Mouse (Mus musculus) lung, embryonic 14.5 days (tissue): ENCODE results near the gene Cbarp. TPM values are rescaled to one million over a fixed set of nuclear protein-coding genes. Genes with fewer than 3 reads are reported as not detected.
"Not testable (repeated sequence)": the region's sequence is repeated elsewhere in the genome, so short reads cannot be mapped to it uniquely, and the experiment has no call there.

Experiments used
- ATAC-seq: fragments of 200-750 bp; cut with Nextera tagmentation; 2 replicates; pipeline ENCODE4 v1.8.0; 2017; ENCODE audit warnings: mild to moderate bottlenecking, moderate TSS enrichment, moderate library complexity; ENCODE audit not compliant: insufficient read depth
- DNase-seq: peaks from one replicate; pipeline ENCODE4 v3.0.0-alpha.2; 2015
- H3K27ac ChIP-seq: fragments of 300-500 bp; sonication (generic); 2 replicates; pipeline ENCODE4 v1.5.1; 2014; ENCODE audit warnings: low read depth, mild to moderate bottlenecking, moderate library complexity
- H3K27me3 ChIP-seq: fragments of 300-500 bp; sonication (generic); 2 replicates; pipeline ENCODE4 v1.6.1; 2014; ENCODE audit warnings: low read length, control low read depth; ENCODE audit not compliant: insufficient read depth
- H3K36me3 ChIP-seq: fragments of 300-500 bp; sonication (generic); 2 replicates; pipeline ENCODE4 v1.6.1; 2014; ENCODE audit warnings: control low read depth; ENCODE audit not compliant: insufficient read depth
- H3K4me1 ChIP-seq: fragments of 300-500 bp; sonication (generic); 2 replicates; pipeline ENCODE4 v1.6.1; 2014; ENCODE audit warnings: antibody characterized with exemption, control low read depth; ENCODE audit not compliant: insufficient read depth
- H3K4me2 ChIP-seq: fragments of 300-500 bp; sonication (generic); 2 replicates; pipeline ENCODE4 v1.6.1; 2014; ENCODE audit warnings: mild to moderate bottlenecking
- H3K4me3 ChIP-seq: fragments of 300-500 bp; sonication (generic); 2 replicates; pipeline ENCODE4 v1.5.1; 2014; ENCODE audit warnings: low read depth, low read length
- H3K9ac ChIP-seq: fragments of 300-500 bp; sonication (generic); 2 replicates; pipeline ENCODE4 v1.6.1; 2014
- H3K9me3 ChIP-seq: fragments of 300-500 bp; sonication (generic); 2 replicates; pipeline ENCODE4 v1.6.1; 2016; ENCODE audit warnings: low read depth, low read length, control low read depth
- CTCF ChIP-seq: IDR thresholded peaks from 2 replicates; pipeline ENCODE4 v1.5.1; 2016; ENCODE audit warnings: antibody characterized with exemption, low read depth
- WGBS: fragments of 180-500 bp; shearing (Covaris S2); extraction: QIAGEN DNeasy Blood & Tissue Kit; methylation state at CpG from one replicate; pipeline ENCODE4 v1.1.7; 2014; 5-methylcytosine and 5-hydroxymethylcytosine counted together
- polyA plus RNA-seq: library from polyadenylated mRNA; unstranded; fragments of >200 nt; fragmentation: Nextera tagmentation; extraction: Ambion mirVana; gene quantifications from 2 replicates; pipeline ENCODE4 v1.2.1, GENCODE M21; 2014

Cbarp gene
- polyA plus RNA-seq, 1 experiment from 2014 or later = 5.5 TPM

GRCm38 (mm10) chr10:80170052-80170451, 29.4 kb upstream of the Cbarp start:
- H3K36me3 ChIP-seq = peaks cover 35% of the 10 kb centered on the region
- no peak for ATAC-seq
- H3K4me3 ChIP-seq = no peak overlapping the region
- 94% methylated on average over 16 of the region's 16 CpGs for WGBS
- H3K4me2 ChIP-seq = no peak overlapping the region
- no peaks in the 10 kb centered on the region for H3K27me3 ChIP-seq
- H3K27ac ChIP-seq = no peak overlapping the region
- H3K9ac ChIP-seq = no peak overlapping the region
- no peak for TF ChIP-seq CTCF
- H3K4me1 ChIP-seq = peaks cover 19% of the 10 kb centered on the region
- no peaks in the 10 kb centered on the region for H3K9me3 ChIP-seq
- DNase-seq = no peak

GRCm38 (mm10) chr10:80169651-80170050, 29.0 kb upstream of the Cbarp start:
- H3K9ac ChIP-seq = no peak overlapping the region
- peak overlapping the region; percentile 85 for H3K4me2 ChIP-seq
- H3K4me1 ChIP-seq = peaks cover 19% of the 10 kb centered on the region
- ATAC-seq (no peak), DNase-seq (no peak)
- 90% methylated on average over 7 of the region's 7 CpGs for WGBS
- TF ChIP-seq CTCF = no peak
- no peak overlapping the region for H3K4me3 ChIP-seq
- H3K27ac ChIP-seq = no peak overlapping the region
- no peaks in the 10 kb centered on the region for H3K9me3 ChIP-seq
- H3K27me3 ChIP-seq = no peaks in the 10 kb centered on the region
- H3K36me3 ChIP-seq = peaks cover 35% of the 10 kb centered on the region

GRCm38 (mm10) chr10:80169070-80169469, 28.4 kb upstream of the Cbarp start:
- no peaks in the 10 kb centered on the region for H3K9me3 ChIP-seq
- no peak overlapping the region for H3K27ac ChIP-seq
- no peaks in the 10 kb centered on the region for H3K27me3 ChIP-seq
- peak overlapping the region; percentile 71 for H3K4me3 ChIP-seq
- peaks cover 23% of the 10 kb centered on the region for H3K4me1 ChIP-seq
- DNase-seq (no peak), ATAC-seq (no peak)
- peak overlapping the region; percentile 93 for H3K9ac ChIP-seq
- WGBS = 38% methylated on average over 1 of the region's 1 CpGs
- H3K36me3 ChIP-seq = peaks cover 35% of the 10 kb centered on the region
- TF ChIP-seq CTCF = no peak
- H3K4me2 ChIP-seq = peak overlapping the region; percentile 85

GRCm38 (mm10) chr10:80168038-80168661, 27.5 kb upstream of the Cbarp start:
- ATAC-seq (peak; percentile 39), DNase-seq (peak; percentile 98)
- Histone ChIP-seq H3K27ac (peak overlapping the region; percentile 99), H3K9ac (peak overlapping the region; percentile 93), H3K9me3 (no peaks in the 10 kb centered on the region), H3K4me3 (peak overlapping the region; percentile 71), H3K4me1 (peaks cover 24% of the 10 kb centered on the region), H3K4me2 (peak overlapping the region; percentile 85), H3K27me3 (no peaks in the 10 kb centered on the region), H3K36me3 (peaks cover 35% of the 10 kb centered on the region)
- no peak for TF ChIP-seq CTCF
- under 1% methylated on average over 45 of the region's 48 CpGs for WGBS

- Histone ChIP-seq H3K9me3 (no peaks in the 10 kb centered on the region), H3K4me1 (peaks cover 30% of the 10 kb centered on the region), H3K9ac (peak overlapping the region; percentile 93), H3K4me2 (peak overlapping the region; percentile 85), H3K36me3 (peaks cover 34% of the 10 kb centered on the region), H3K27ac (peak overlapping the region; percentile 99), H3K27me3 (no peaks in the 10 kb centered on the region), H3K4me3 (peak overlapping the region; percentile 71)
- ATAC-seq (peak; percentile 87), DNase-seq (peak; percentile 100)
- TF ChIP-seq CTCF = no peak
- WGBS = under 1% methylated on average over 55 of the region's 55 CpGs
Measured at GRCm38 (mm10) chr10:80167460-80168037, 26.9 kb upstream of the Cbarp start.

GRCm38 (mm10) chr10:80166136-80166535, 25.5 kb upstream of the Cbarp start:
- not testable (repeated sequence) for DNase-seq, H3K9ac ChIP-seq, ATAC-seq, H3K9me3 ChIP-seq, H3K27me3 ChIP-seq, H3K4me3 ChIP-seq
- 92% methylated on average over 4 of the region's 4 CpGs for WGBS
- peaks cover 19% of the 10 kb centered on the region for H3K36me3 ChIP-seq
- peaks cover 43% of the 10 kb centered on the region for H3K4me1 ChIP-seq
- peak overlapping the region; percentile 97 for H3K4me2 ChIP-seq
- 0 out of 2 replicates have a peak overlapping the region, but pooled peaks have one; percentile 75 for H3K27ac ChIP-seq

GRCm38 (mm10) chr10:80165392-80166128, 24.9 kb upstream of the Cbarp start, which contains the start of gene Cirbp:
Gene Cirbp, plus strand, starts transcription at chr10:80165985.
- peaks cover 48% of the 10 kb centered on the region for H3K4me1 ChIP-seq
- peaks cover 14% of the 10 kb centered on the region for H3K36me3 ChIP-seq
- H3K4me3 ChIP-seq = peak within 1 kb of the TSS; percentile 44
- no peak for TF ChIP-seq CTCF
- ATAC-seq (no peak), DNase-seq (no peak)
- peak within 1 kb of the TSS; percentile 75 for H3K27ac ChIP-seq
- H3K4me2 ChIP-seq = peak within 1 kb of the TSS; percentile 97
- 17% methylated on average over 20 of the region's 20 CpGs for WGBS
- peak within 1 kb of the TSS; percentile 42 for H3K9ac ChIP-seq
- no peaks in the 10 kb centered on the region for H3K9me3 ChIP-seq
- no peaks in the 10 kb centered on the region for H3K27me3 ChIP-seq
